Mouse (Mus musculus) liver, embryonic 15.5 days (tissue): Measurements from ENCODE around the gene Liph. TPM values are rescaled to one million over a fixed set of nuclear protein-coding genes. Genes with fewer than 3 reads are reported as not detected.

Experiments
- ATAC-seq: fragments of 200-750 bp; cut with Nextera tagmentation; 2 replicates; pipeline ENCODE4 v1.8.0; 2017; ENCODE audit warnings: moderate number of reproducible peaks, mild to moderate bottlenecking, moderate library complexity; ENCODE audit not compliant: insufficient read depth
- H3K27ac ChIP-seq: fragments of 300-500 bp; sonication (generic); replicated peaks from 2 replicates; pipeline ENCODE4 v1.5.1; 2015; ENCODE audit warnings: mild to moderate bottlenecking, inconsistent platforms
- H3K27me3 ChIP-seq: fragments of 300-500 bp; sonication (generic); 2 replicates; pipeline ENCODE4 v1.6.1; 2015; ENCODE audit warnings: mild to moderate bottlenecking, inconsistent platforms
- H3K36me3 ChIP-seq: fragments of 300-500 bp; sonication (generic); replicated peaks from 2 replicates; pipeline ENCODE4 v1.6.1; 2015; ENCODE audit warnings: moderate library complexity, mild to moderate bottlenecking, inconsistent platforms
- H3K4me1 ChIP-seq: fragments of 300-500 bp; sonication (generic); replicated peaks from 2 replicates; pipeline ENCODE4 v1.6.1; 2015; ENCODE audit warnings: inconsistent platforms
- H3K4me2 ChIP-seq: fragments of 300-500 bp; sonication (generic); 2 replicates; pipeline ENCODE4 v1.6.1; 2015; ENCODE audit warnings: moderate library complexity, mild to moderate bottlenecking, inconsistent platforms
- H3K4me3 ChIP-seq: fragments of 300-500 bp; sonication (generic); replicated peaks from 2 replicates; pipeline ENCODE4 v1.5.1; 2015; ENCODE audit warnings: mild to moderate bottlenecking, inconsistent platforms
- H3K9ac ChIP-seq: fragments of 300-500 bp; sonication (generic); 2 replicates; pipeline ENCODE4 v1.6.1; 2015; ENCODE audit warnings: moderate library complexity, mild to moderate bottlenecking, inconsistent platforms
- H3K9me3 ChIP-seq: fragments of 300-500 bp; sonication (generic); replicated peaks from 2 replicates; pipeline ENCODE4 v1.6.1; 2016; ENCODE audit warnings: inconsistent platforms
- WGBS: fragments of 180-500 bp; shearing (Covaris S2); methylation state at CpG from one replicate; pipeline ENCODE4 v1.1.7; 2015; ENCODE audit warnings: mixed read lengths; ENCODE audit not compliant: insufficient replicate concordance; 5-methylcytosine and 5-hydroxymethylcytosine counted together
- polyA plus RNA-seq: library from polyadenylated mRNA; unstranded; fragments of >200 nt; fragmentation: Nextera tagmentation; extraction: Ambion mirVana; gene quantifications from 2 replicates; pipeline ENCODE4 v1.2.1, GENCODE M21; 2015

Liph gene
- polyA plus RNA-seq, 1 experiment from 2014 or later: 1.2 TPM

- no peaks in the 10 kb centered on the region for H3K4me1 ChIP-seq
- no peaks in the 10 kb centered on the region for H3K9me3 ChIP-seq
- no peak overlapping the region for H3K9ac ChIP-seq
- H3K27me3 ChIP-seq: peaks cover 25% of the 10 kb centered on the region
- 54% methylated on average over 5 of the region's 5 CpGs for WGBS
- no peak overlapping the region for H3K27ac ChIP-seq
- H3K4me3 ChIP-seq: no peak overlapping the region
- no peak overlapping the region for H3K4me2 ChIP-seq
- no peaks in the 10 kb centered on the region for H3K36me3 ChIP-seq
- ATAC-seq: no peak
These were observed 18.1 kb downstream of the Liph start for GRCm38 (mm10) chr16:21977347-21977746.

- H3K27me3 ChIP-seq: peaks cover 25% of the 10 kb centered on the region
- WGBS: 14% methylated on average over 16 of the region's 16 CpGs
- H3K27ac ChIP-seq: no peak overlapping the region
- ATAC-seq: no peak
- no peak overlapping the region for H3K4me2 ChIP-seq
- H3K9me3 ChIP-seq: no peaks in the 10 kb centered on the region
- no peaks in the 10 kb centered on the region for H3K4me1 ChIP-seq
- no peak overlapping the region for H3K4me3 ChIP-seq
- H3K9ac ChIP-seq: no peak overlapping the region
- no peaks in the 10 kb centered on the region for H3K36me3 ChIP-seq
These were observed 19.3 kb downstream of the Liph start for GRCm38 (mm10) chr16:21976203-21976602.

- ATAC-seq: no peak
- Histone ChIP-seq H3K4me3 (no peak overlapping the region), H3K4me1 (no peaks in the 10 kb centered on the region), H3K4me2 (no peak overlapping the region), H3K9ac (no peak overlapping the region), H3K36me3 (no peaks in the 10 kb centered on the region), H3K27me3 (peaks cover 14% of the 10 kb centered on the region), H3K9me3 (no peaks in the 10 kb centered on the region), H3K27ac (no peak overlapping the region)
- 64% methylated on average over 4 of the region's 4 CpGs for WGBS
These were observed 24.0 kb downstream of the Liph start for GRCm38 (mm10) chr16:21971446-21971845.

- no peaks in the 10 kb centered on the region for H3K4me1 ChIP-seq
- H3K4me2 ChIP-seq: no peak overlapping the region
- no peak overlapping the region for H3K27ac ChIP-seq
- 64% methylated on average over 6 of the region's 6 CpGs for WGBS
- no peaks in the 10 kb centered on the region for H3K36me3 ChIP-seq
- no peak for ATAC-seq
- no peak overlapping the region for H3K9ac ChIP-seq
- H3K4me3 ChIP-seq: no peak overlapping the region
- peaks cover 5% of the 10 kb centered on the region for H3K27me3 ChIP-seq
- H3K9me3 ChIP-seq: no peaks in the 10 kb centered on the region
These were observed 24.9 kb downstream of the Liph start for GRCm38 (mm10) chr16:21970536-21970935.

- Histone ChIP-seq H3K9me3 (no peaks in the 10 kb centered on the region), H3K4me3 (no peak overlapping the region), H3K27ac (no peak overlapping the region), H3K9ac (no peak overlapping the region), H3K4me1 (no peaks in the 10 kb centered on the region), H3K27me3 (no peaks in the 10 kb centered on the region), H3K36me3 (no peaks in the 10 kb centered on the region), H3K4me2 (no peak overlapping the region)
- WGBS: 63% methylated on average over 5 of the region's 5 CpGs
- ATAC-seq: no peak
These were observed 25.6 kb downstream of the Liph start for GRCm38 (mm10) chr16:21969874-21970273.

- no peak overlapping the region for H3K4me3 ChIP-seq
- H3K9ac ChIP-seq: no peak overlapping the region
- H3K4me2 ChIP-seq: no peak overlapping the region
- no peaks in the 10 kb centered on the region for H3K27me3 ChIP-seq
- no peaks in the 10 kb centered on the region for H3K9me3 ChIP-seq
- H3K4me1 ChIP-seq: no peaks in the 10 kb centered on the region
- WGBS: 70% methylated on average over 3 of the region's 3 CpGs
- H3K36me3 ChIP-seq: no peaks in the 10 kb centered on the region
- ATAC-seq: no peak
- no peak overlapping the region for H3K27ac ChIP-seq
These were observed 29.9 kb downstream of the Liph start for GRCm38 (mm10) chr16:21965576-21965975.

GRCm38 (mm10) chr16:21955591-21955990, 39.9 kb downstream of the Liph start:
- Histone ChIP-seq H3K4me1 (no peaks in the 10 kb centered on the region), H3K36me3 (no peaks in the 10 kb centered on the region), H3K9ac (no peak overlapping the region), H3K27me3 (no peaks in the 10 kb centered on the region), H3K4me2 (no peak overlapping the region), H3K4me3 (no peak overlapping the region), H3K27ac (no peak overlapping the region), H3K9me3 (no peaks in the 10 kb centered on the region)
- 66% methylated on average over 12 of the region's 12 CpGs for WGBS
- no peak for ATAC-seq

- no peaks in the 10 kb centered on the region for H3K27me3 ChIP-seq
- ATAC-seq: peak; percentile 94
- peak within 1 kb of the TSS; percentile 68 for H3K9ac ChIP-seq
- H3K4me2 ChIP-seq: peak within 1 kb of the TSS; percentile 98
- peak within 1 kb of the TSS; percentile 62 for H3K27ac ChIP-seq
- H3K36me3 ChIP-seq: no peaks in the 10 kb centered on the region
- peak within 1 kb of the TSS; percentile 74 for H3K4me3 ChIP-seq
- 1% methylated on average over 63 of the region's 63 CpGs for WGBS
- no peaks in the 10 kb centered on the region for H3K9me3 ChIP-seq
- peaks cover 24% of the 10 kb centered on the region for H3K4me1 ChIP-seq
These were observed 48.4 kb downstream of the Liph start, which contains the start of gene Tmem41a for GRCm38 (mm10) chr16:21946761-21947715. Gene Tmem41a (minus strand): TSS chr16:21947552.

GRCm38 (mm10) chr16:21928471-21928870, 67.0 kb downstream of the Liph start:
- Histone ChIP-seq H3K36me3 (peaks cover 15% of the 10 kb centered on the region; the same call in 1 of the 2 replicates), H3K27me3 (no peaks in the 10 kb centered on the region), H3K4me3 (no peak overlapping the region), H3K4me2 (no peak overlapping the region), H3K4me1 (no peaks in the 10 kb centered on the region), H3K9ac (no peak overlapping the region), H3K9me3 (no peaks in the 10 kb centered on the region), H3K27ac (no peak overlapping the region)
- 59% methylated on average over 13 of the region's 13 CpGs for WGBS
- no peak for ATAC-seq

GRCm38 (mm10) chr16:21916681-21917080, 78.8 kb downstream of the Liph start:
- Histone ChIP-seq H3K4me2 (no peak overlapping the region), H3K27me3 (no peaks in the 10 kb centered on the region), H3K4me3 (no peak overlapping the region), H3K36me3 (peaks cover 7% of the 10 kb centered on the region; the same call in 1 of the 2 replicates), H3K4me1 (no peaks in the 10 kb centered on the region), H3K9ac (no peak overlapping the region), H3K27ac (no peak overlapping the region), H3K9me3 (no peaks in the 10 kb centered on the region)
- WGBS: 57% methylated on average over 7 of the region's 7 CpGs
- ATAC-seq: no peak

- ATAC-seq: no peak
- Histone ChIP-seq H3K4me1 (no peaks in the 10 kb centered on the region), H3K4me3 (no peak overlapping the region), H3K9ac (no peak overlapping the region), H3K4me2 (no peak overlapping the region), H3K9me3 (no peaks in the 10 kb centered on the region), H3K27ac (no peak overlapping the region), H3K27me3 (no peaks in the 10 kb centered on the region), H3K36me3 (peaks cover 6% of the 10 kb centered on the region; the same call in 1 of the 2 replicates)
- 39% methylated on average over 6 of the region's 6 CpGs for WGBS
These were observed 82.1 kb downstream of the Liph start for GRCm38 (mm10) chr16:21913347-21913746.
